Mouse (Mus musculus): Measurements from ENCODE around the gene Pramel5.
"Not testable (repeated sequence)": the region's sequence is repeated elsewhere in the genome, so short reads cannot be mapped to it uniquely, and the experiment has no call there.

Gene Pramel5

DNA sequence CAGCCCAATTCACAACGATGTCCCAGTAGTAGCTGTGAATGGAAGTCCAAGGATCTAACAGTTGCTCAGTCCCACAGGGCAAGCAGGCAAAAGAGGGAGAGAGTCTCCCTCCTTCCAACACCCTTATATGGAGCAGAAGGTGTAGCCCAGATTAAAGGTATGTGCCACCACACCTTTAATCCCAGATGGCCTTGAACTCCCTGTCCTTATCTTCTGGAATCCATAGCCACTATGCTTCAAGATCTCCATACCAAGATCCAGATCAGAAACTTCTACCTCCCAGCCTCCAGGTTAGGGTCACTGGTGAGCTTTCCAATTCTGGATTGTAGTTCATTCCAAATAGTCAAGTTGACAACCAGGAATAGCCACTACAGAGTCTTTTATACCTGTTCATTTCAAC lies at the start of gene Pramel5:
Gene Pramel5 (minus strand): TSS at position 101 of the 400 bp plus-strand sequence.
- not testable (repeated sequence) for DNase-seq

DNA sequence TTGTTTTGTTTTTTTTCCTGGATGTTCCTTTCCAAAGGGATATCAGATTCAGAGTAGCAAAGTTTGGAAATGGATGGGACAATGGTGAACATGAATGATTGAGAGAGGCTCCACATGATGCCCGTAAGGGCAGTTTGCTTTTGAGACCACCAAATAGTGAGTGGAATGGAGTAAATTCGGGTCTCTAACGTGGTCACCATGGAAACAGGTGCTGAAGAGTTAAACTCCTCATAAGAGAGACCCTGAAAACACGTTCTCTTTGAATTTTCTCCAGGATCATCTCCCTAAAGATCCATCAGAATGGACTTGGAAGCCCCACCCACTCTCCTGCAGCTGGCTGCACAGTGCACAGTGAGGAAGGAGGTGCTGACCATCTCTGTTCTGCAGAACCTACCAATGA lies 49.7 kb upstream of the Pramel5 start, which contains the start of gene Gm13128:
Gene Gm13128 (plus strand): TSS at position 301 of the 400 bp plus-strand sequence.
- DNase-seq, result not testable (repeated sequence)

DNA sequence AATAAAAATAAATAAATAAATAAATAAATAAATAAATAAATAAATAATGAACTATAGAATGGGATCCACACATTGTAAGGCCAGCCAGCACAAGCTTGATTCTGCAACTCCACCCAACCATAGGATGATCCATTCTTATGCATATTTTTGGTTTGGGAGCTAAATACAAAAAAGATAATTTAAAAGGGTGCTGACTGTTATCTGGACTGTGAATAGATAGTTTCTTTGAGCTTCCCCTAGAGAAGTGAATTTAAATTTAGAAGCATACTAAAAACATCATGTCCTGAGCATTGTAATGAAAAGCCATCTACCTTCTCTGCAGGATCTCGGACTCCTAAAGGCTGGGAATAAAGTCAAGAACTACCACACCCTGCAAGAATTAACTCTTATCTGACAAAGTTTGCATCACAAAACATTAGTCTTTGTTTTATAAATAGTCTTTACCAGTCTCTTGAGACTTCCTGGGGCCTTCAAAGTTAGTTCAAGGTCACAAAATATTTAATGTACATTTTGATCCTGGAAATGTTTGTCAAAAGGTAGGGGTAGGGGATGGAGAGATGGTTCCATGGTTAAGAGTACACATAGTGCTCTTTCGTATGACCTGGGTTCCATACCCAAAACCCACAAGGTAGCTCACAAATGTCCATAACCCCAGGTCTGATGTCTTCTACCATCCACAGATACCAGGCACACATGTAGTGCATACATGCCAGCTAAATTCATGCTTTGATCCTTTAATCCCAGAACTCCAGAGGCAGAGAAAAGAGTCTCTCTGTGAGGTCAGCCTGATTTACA lies 32.6 kb upstream of the Pramel5 start:
- not testable (repeated sequence) for DNase-seq

DNA sequence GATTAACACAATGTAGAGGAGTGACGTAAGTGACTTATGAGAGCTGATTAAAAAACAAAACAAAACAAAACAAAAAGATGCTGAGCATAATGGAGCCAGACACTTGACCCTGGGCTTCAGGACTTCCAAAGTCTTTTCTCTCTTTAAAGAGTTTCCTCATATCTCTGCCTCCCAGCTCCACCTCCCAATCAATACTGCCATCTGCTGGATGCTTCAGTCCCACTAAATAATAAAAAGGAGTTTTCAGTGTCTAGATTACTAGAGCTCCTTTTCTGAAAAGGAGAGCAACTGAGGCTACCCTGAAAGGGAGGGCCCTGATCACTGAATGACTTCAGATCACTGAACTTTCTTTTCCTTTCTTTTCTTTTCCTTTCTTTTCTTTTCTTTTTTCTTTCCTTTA lies 19.1 kb upstream of the Pramel5 start:
- not testable (repeated sequence) for DNase-seq

DNA sequence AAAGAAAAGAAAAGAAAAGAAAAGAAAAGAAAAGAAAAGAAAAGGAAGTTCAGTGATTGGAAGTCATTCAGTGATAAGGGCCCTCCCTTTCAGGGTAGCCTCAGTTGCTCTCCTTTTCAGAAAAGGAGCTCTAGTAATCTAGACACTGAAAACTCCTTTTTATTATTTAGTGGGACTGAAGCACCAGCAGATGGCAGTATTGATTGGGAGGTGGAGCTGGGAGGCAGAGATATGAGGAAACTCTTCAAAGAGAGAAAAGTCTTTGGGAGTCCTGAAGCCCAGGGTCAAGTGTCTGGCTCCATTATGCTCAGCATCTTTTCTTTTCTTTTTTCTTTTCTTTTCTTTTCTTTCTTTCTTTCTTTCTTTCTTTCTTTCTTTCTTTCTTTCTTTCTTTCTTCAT lies 25.5 kb downstream of the Pramel5 start:
- DNase-seq, result not testable (repeated sequence)
